Comparison of ENCODE assay signal across 8 mouse cellular contexts in genomic region chr8:122610612-122611277, GRCm38 (mm10). TPM values are rescaled to one million over a fixed set of nuclear protein-coding genes. Genes with fewer than 3 reads are reported as not detected.
DNase-seq lines count a peak whose midpoint lies in the region; ATAC-seq and TF ChIP-seq lines count a peak whose summit lies in the region.

No protein-coding gene starts in this region.

- peak; percentile 24 for ATAC-seq in CD4-positive, CD25-positive, alpha-beta regulatory T cell, adult 4 months
- ATAC-seq in forebrain, embryonic 12.5 days (ENCODE audit: low FRiP score): peak; percentile 18
- 0 out of 2 replicates have a peak, but pooled peaks have one; percentile 3 for ATAC-seq in limb, embryonic 15.5 days (ENCODE audit: insufficient number of reproducible peaks, low FRiP score, low TSS enrichment, low read depth)

- peaks cover 20% of the 10 kb centered on the region for H3K36me3 ChIP-seq in heart, embryonic 10.5 days
- H3K36me3 ChIP-seq in forebrain, embryonic 12.5 days (replicated peaks): peaks cover 3% of the 10 kb centered on the region; the same call in 1 of the 2 replicates
- peaks cover 22% of the 10 kb centered on the region for H3K36me3 ChIP-seq in limb, embryonic 15.5 days
- H3K36me3 ChIP-seq in small intestine, adult 2 months (ENCODE audit: control insufficient read depth, insufficient read depth, low read length): peaks cover 2% of the 10 kb centered on the region

- peak overlapping the region; percentile 91 for H3K4me2 ChIP-seq in forebrain, embryonic 12.5 days
- H3K4me2 ChIP-seq in limb, embryonic 15.5 days: peak overlapping the region; percentile 96

- no peaks in the 10 kb centered on the region for H3K27me3 ChIP-seq in heart, embryonic 10.5 days (ENCODE audit: insufficient read depth, poor library complexity, severe bottlenecking)
- H3K27me3 ChIP-seq in forebrain, embryonic 12.5 days: no peaks in the 10 kb centered on the region
- no peaks in the 10 kb centered on the region for H3K27me3 ChIP-seq in limb, embryonic 15.5 days
- H3K27me3 ChIP-seq in small intestine, adult 2 months (ENCODE audit: control insufficient read depth, insufficient read depth, low read length): no peaks in the 10 kb centered on the region

- DNase-seq in heart, embryonic 10.5 days (ENCODE audit: low spot score): peak; percentile 81
- DNase-seq in heart, postnatal 25 days (ENCODE audit: low spot score): no peak
- no peak for DNase-seq in adrenal gland, postnatal 14 days
- DNase-seq in layer of hippocampus, adult 9-10 months (ENCODE audit: low spot score): no peak

- intact Hi-C loops in heart, postnatal 25 days (cut with DNase I): loop anchor here (5.0 kb wide), 1 partner anchor 108 kb away; no protein-coding TSS in a partner anchor

- H3K9me3 ChIP-seq in heart, embryonic 10.5 days: no peaks in the 10 kb centered on the region
- no peaks in the 10 kb centered on the region for H3K9me3 ChIP-seq in forebrain, embryonic 12.5 days
- no peaks in the 10 kb centered on the region for H3K9me3 ChIP-seq in limb, embryonic 15.5 days

- peak overlapping the region; percentile 73 for H3K9ac ChIP-seq in forebrain, embryonic 12.5 days
- peak overlapping the region; percentile 61 for H3K9ac ChIP-seq in limb, embryonic 15.5 days

- 7% methylated on average over 20 of the region's 20 CpGs for WGBS in heart, embryonic 10.5 days
- WGBS in forebrain, embryonic 12.5 days: 4% methylated on average over 20 of the region's 20 CpGs
- 4% methylated on average over 20 of the region's 20 CpGs for WGBS in limb, embryonic 15.5 days
- WGBS in small intestine, adult 2 months: 3% methylated on average over 20 of the region's 20 CpGs

- H3K4me1 ChIP-seq in heart, embryonic 10.5 days: peaks cover 29% of the 10 kb centered on the region
- H3K4me1 ChIP-seq in forebrain, embryonic 12.5 days: peaks cover 21% of the 10 kb centered on the region
- H3K4me1 ChIP-seq in limb, embryonic 15.5 days: peaks cover 24% of the 10 kb centered on the region
- H3K4me1 ChIP-seq in small intestine, adult 2 months (ENCODE audit: control insufficient read depth, insufficient read depth, insufficient read length, low read length): peaks cover 11% of the 10 kb centered on the region; the same call in 1 of the 2 replicates

- no peak for TF ChIP-seq CTCF in small intestine, adult 2 months (IDR thresholded peaks at IDR 0.05; ENCODE audit: extremely low read depth, insufficient read length, insufficient replicate concordance, low read depth, low read length)

- H3K27ac ChIP-seq in heart, embryonic 10.5 days: peak overlapping the region; percentile 85
- H3K27ac ChIP-seq in forebrain, embryonic 12.5 days: peak overlapping the region; percentile 53
- peak overlapping the region; percentile 75; the same call in 1 of the 2 replicates for H3K27ac ChIP-seq in limb, embryonic 15.5 days
- H3K27ac ChIP-seq in small intestine, adult 2 months (ENCODE audit: insufficient read depth, low read depth, low read length): peak overlapping the region; percentile 78

- TF ChIP-seq POLR2A in small intestine, adult 2 months (IDR thresholded peaks at IDR 0.05; ENCODE audit: low read depth, low read length): no peak

- peak overlapping the region; percentile 69 for H3K4me3 ChIP-seq in heart, embryonic 10.5 days
- peak overlapping the region; percentile 71 for H3K4me3 ChIP-seq in forebrain, embryonic 12.5 days (replicated peaks)
- H3K4me3 ChIP-seq in limb, embryonic 15.5 days: peak overlapping the region; percentile 72
- H3K4me3 ChIP-seq in small intestine, adult 2 months (ENCODE audit: low read depth, low read length): peak overlapping the region; percentile 80

RNA-seq across cellular contexts. Expression of gene Galns, which starts 0.5 kb away (rescaled TPM):
- 8.1 and 11.9 TPM in 2 replicates for polyA plus RNA-seq in heart, embryonic 10.5 days (2016; fragmentation: Nextera tagmentation; extraction: Ambion mirVana)
- total RNA-seq in heart, postnatal 25 days (2021): 1 to 10 TPM; 2.9 to 3.4 TPM
- 10 to 100 TPM in 1 of 2 experiments, 1 to 10 TPM in 1; 8.7 to 12.7 TPM for polyA plus RNA-seq in CD4-positive, CD25-positive, alpha-beta regulatory T cell, adult 4 months (2017; shearing (Covaris generic))
- polyA plus RNA-seq in forebrain, embryonic 12.5 days (2016; fragmentation: Nextera tagmentation; extraction: Ambion mirVana): 4.2 and 5.0 TPM in 2 replicates
- 12.0 and 16.6 TPM in 2 replicates for polyA plus RNA-seq in limb, embryonic 15.5 days (2015; fragmentation: Nextera tagmentation; extraction: Ambion mirVana)
- polyA plus RNA-seq in small intestine, adult 2 months (2012; rRNA removed): 9.7 and 20.4 TPM in 2 replicates
- total RNA-seq in adrenal gland, postnatal 14 days (2021): 5.4 and 7.5 TPM in 2 replicates

RNA-seq across cellular contexts. Expression of gene Trappc2l, which starts 0.7 kb away (rescaled TPM):
- polyA plus RNA-seq in heart, embryonic 10.5 days (2016; fragmentation: Nextera tagmentation; extraction: Ambion mirVana): 52.9 and 67.4 TPM in 2 replicates
- 10 to 100 TPM; 58.4 to 62.8 TPM for total RNA-seq in heart, postnatal 25 days (2021)
- 10 to 100 TPM; 45.0 to 70.1 TPM for polyA plus RNA-seq in CD4-positive, CD25-positive, alpha-beta regulatory T cell, adult 4 months (2017; shearing (Covaris generic))
- 42.2 and 44.2 TPM in 2 replicates for polyA plus RNA-seq in forebrain, embryonic 12.5 days (2016; fragmentation: Nextera tagmentation; extraction: Ambion mirVana)
- polyA plus RNA-seq in limb, embryonic 15.5 days (2015; fragmentation: Nextera tagmentation; extraction: Ambion mirVana): 48.9 and 60.1 TPM in 2 replicates
- 59.9 and 161 TPM in 2 replicates for polyA plus RNA-seq in small intestine, adult 2 months (2012; rRNA removed)
- 47.6 and 52.6 TPM in 2 replicates for total RNA-seq in adrenal gland, postnatal 14 days (2021)

RNA-seq across cellular contexts. Expression of gene Pabpn1l, which starts 11.8 kb away (rescaled TPM):
- 0.19 TPM in 1 of 2 replicates, not detected in the other for polyA plus RNA-seq in heart, embryonic 10.5 days (2016; fragmentation: Nextera tagmentation; extraction: Ambion mirVana)
- not detected for total RNA-seq in heart, postnatal 25 days (2021)
- polyA plus RNA-seq in CD4-positive, CD25-positive, alpha-beta regulatory T cell, adult 4 months (2017; shearing (Covaris generic)): not detected
- polyA plus RNA-seq in forebrain, embryonic 12.5 days (2016; fragmentation: Nextera tagmentation; extraction: Ambion mirVana): not detected in 2 replicates
- not detected in 2 replicates for polyA plus RNA-seq in limb, embryonic 15.5 days (2015; fragmentation: Nextera tagmentation; extraction: Ambion mirVana)
- polyA plus RNA-seq in small intestine, adult 2 months (2012; rRNA removed): not detected in 2 replicates
- not detected in 2 replicates for total RNA-seq in adrenal gland, postnatal 14 days (2021)

RNA-seq across cellular contexts. Expression of gene Aprt, which starts 34.0 kb away (rescaled TPM):
- 318 and 361 TPM in 2 replicates for polyA plus RNA-seq in heart, embryonic 10.5 days (2016; fragmentation: Nextera tagmentation; extraction: Ambion mirVana)
- total RNA-seq in heart, postnatal 25 days (2021): 10 to 100 TPM; 30.6 to 39.3 TPM
- 100 to 1,000 TPM; 146 to 207 TPM for polyA plus RNA-seq in CD4-positive, CD25-positive, alpha-beta regulatory T cell, adult 4 months (2017; shearing (Covaris generic))
- 170 and 188 TPM in 2 replicates for polyA plus RNA-seq in forebrain, embryonic 12.5 days (2016; fragmentation: Nextera tagmentation; extraction: Ambion mirVana)
- 268 and 295 TPM in 2 replicates for polyA plus RNA-seq in limb, embryonic 15.5 days (2015; fragmentation: Nextera tagmentation; extraction: Ambion mirVana)
- 327 and 537 TPM in 2 replicates for polyA plus RNA-seq in small intestine, adult 2 months (2012; rRNA removed)
- 71.3 and 74.9 TPM in 2 replicates for total RNA-seq in adrenal gland, postnatal 14 days (2021)

RNA-seq across cellular contexts. Expression of gene Cdt1, which starts 42.9 kb away (rescaled TPM):
- 47.6 TPM in 2 replicates for polyA plus RNA-seq in heart, embryonic 10.5 days (2016; fragmentation: Nextera tagmentation; extraction: Ambion mirVana)
- total RNA-seq in heart, postnatal 25 days (2021): 1 to 10 TPM; 2.7 to 3.2 TPM
- polyA plus RNA-seq in CD4-positive, CD25-positive, alpha-beta regulatory T cell, adult 4 months (2017; shearing (Covaris generic)): 10 to 100 TPM in 1 of 2 experiments, 1 to 10 TPM in 1; 8.2 to 12.6 TPM
- 43.7 and 46.0 TPM in 2 replicates for polyA plus RNA-seq in forebrain, embryonic 12.5 days (2016; fragmentation: Nextera tagmentation; extraction: Ambion mirVana)
- polyA plus RNA-seq in limb, embryonic 15.5 days (2015; fragmentation: Nextera tagmentation; extraction: Ambion mirVana): 31.8 and 36.1 TPM in 2 replicates
- 26.8 and 64.8 TPM in 2 replicates for polyA plus RNA-seq in small intestine, adult 2 months (2012; rRNA removed)
- total RNA-seq in adrenal gland, postnatal 14 days (2021): 15.5 and 15.8 TPM in 2 replicates
